Mouse (Mus musculus): ENCODE measurements around the gene Hist1h2bg. TPM values are rescaled to one million over a fixed set of nuclear protein-coding genes. Genes with fewer than 3 reads are reported as not detected.

The Hist1h2bg gene
- polyA plus RNA-seq, 1 experiment from 2014 or later, result 10.0 TPM

- 44% methylated on average over 2 of the region's 2 CpGs for WGBS (ENCODE audit: insufficient replicate concordance)
- no peak overlapping the region for H3K4me2 ChIP-seq
- 0 out of 2 replicates have a peak overlapping the region, but pooled peaks have one; percentile 94 for H3K27ac ChIP-seq (replicated peaks)
Measured at GRCm38 (mm10) chr13:23610393-23610792, 39.2 kb downstream of the Hist1h2bg start.

GRCm38 (mm10) chr13:23611638-23612037 is 40.4 kb downstream of the Hist1h2bg start:
- peaks cover 24% of the 10 kb centered on the region for H3K4me1 ChIP-seq (replicated peaks)
- no peak overlapping the region for H3K4me3 ChIP-seq (replicated peaks)
- H3K9me3 ChIP-seq (replicated peaks), result no peaks in the 10 kb centered on the region
- ATAC-seq (ENCODE audit: insufficient read depth), result no peak
- H3K9ac ChIP-seq, result no peak overlapping the region
- peaks cover 11% of the 10 kb centered on the region for H3K36me3 ChIP-seq (replicated peaks)
- no peaks in the 10 kb centered on the region for H3K27me3 ChIP-seq
- WGBS (ENCODE audit: insufficient replicate concordance), result 88% methylated on average over 3 of the region's 3 CpGs
- H3K27ac ChIP-seq (replicated peaks), result no peak overlapping the region
- no peak overlapping the region for H3K4me2 ChIP-seq

More at GRCm38 (mm10) chr13:23610393-23610792, 39.2 kb downstream of the Hist1h2bg start:
- H3K27me3 ChIP-seq, result no peaks in the 10 kb centered on the region
- peaks cover 25% of the 10 kb centered on the region for H3K4me1 ChIP-seq (replicated peaks)
- peaks cover 11% of the 10 kb centered on the region for H3K36me3 ChIP-seq (replicated peaks)
- no peak overlapping the region for H3K4me3 ChIP-seq (replicated peaks)
- H3K9me3 ChIP-seq (replicated peaks), result no peaks in the 10 kb centered on the region
- ATAC-seq (ENCODE audit: insufficient read depth), result no peak
- no peak overlapping the region for H3K9ac ChIP-seq

- Histone ChIP-seq H3K4me2 (peak overlapping the region; percentile 79), H3K27me3 (peaks cover 7% of the 10 kb centered on the region), H3K4me3 (replicated peaks) (peak overlapping the region; percentile 64), H3K9ac (peak overlapping the region; percentile 87), H3K36me3 (replicated peaks) (no peaks in the 10 kb centered on the region), H3K9me3 (replicated peaks) (no peaks in the 10 kb centered on the region), H3K27ac (replicated peaks) (peak overlapping the region; percentile 98), H3K4me1 (replicated peaks) (peaks cover 11% of the 10 kb centered on the region)
- WGBS (ENCODE audit: insufficient replicate concordance), result 20% methylated on average over 12 of the region's 12 CpGs
- ATAC-seq (ENCODE audit: insufficient read depth), result no peak
Measured at GRCm38 (mm10) chr13:23620056-23620732, 49.0 kb downstream of the Hist1h2bg start.

- Histone ChIP-seq H3K4me3 (replicated peaks) (peak within 1 kb of the TSS; percentile 64), H3K27ac (replicated peaks) (peak within 1 kb of the TSS; percentile 98), H3K27me3 (peaks cover 12% of the 10 kb centered on the region), H3K36me3 (replicated peaks) (no peaks in the 10 kb centered on the region), H3K9me3 (replicated peaks) (no peaks in the 10 kb centered on the region), H3K9ac (peak within 1 kb of the TSS; percentile 87), H3K4me1 (replicated peaks) (peaks cover 11% of the 10 kb centered on the region), H3K4me2 (peak within 1 kb of the TSS; percentile 79)
- under 1% methylated on average over 27 of the region's 27 CpGs for WGBS (ENCODE audit: insufficient replicate concordance)
- peak; percentile 68 for ATAC-seq (ENCODE audit: insufficient read depth)
Measured at GRCm38 (mm10) chr13:23620733-23621531, 49.7 kb downstream of the Hist1h2bg start, which contains the start of gene Hist1h2be. Gene Hist1h2be, minus strand, starts transcription at chr13:23621124.

Small RNAs within 50 kb of the gene (microRNA-seq; reads per million reads assigned to microRNA genes)
- not detected for gene Gm44297
- gene Gm44359, result not detected
- not detected for gene Gm44394

Other genes starting within 250 kb of the Hist1h2bg start
- gene Zfp322a, start 202.2 kb upstream of the Hist1h2bg start, polyA plus RNA-seq (2015; fragmentation: Nextera tagmentation; extraction: Ambion mirVana), result 11.2 and 12.6 TPM in 2 replicates
- 5.1 and 5.2 TPM in 2 replicates for gene Abt1, start 147.5 kb upstream of the Hist1h2bg start, polyA plus RNA-seq (2015; fragmentation: Nextera tagmentation; extraction: Ambion mirVana)
- 1.6 and 2.1 TPM in 2 replicates for gene Btn1a1, start 105.5 kb upstream of the Hist1h2bg start, polyA plus RNA-seq (2015; fragmentation: Nextera tagmentation; extraction: Ambion mirVana)
- not detected in 2 replicates for gene Btn2a2, start 82.5 kb upstream of the Hist1h2bg start, polyA plus RNA-seq (2015; fragmentation: Nextera tagmentation; extraction: Ambion mirVana)
- 4.6 and 7.0 TPM in 2 replicates for gene Hist1h4h, start 40.3 kb upstream of the Hist1h2bg start, polyA plus RNA-seq (2015; fragmentation: Nextera tagmentation; extraction: Ambion mirVana)
- 8.3 and 9.7 TPM in 2 replicates for gene Hist1h2af, start 37.5 kb upstream of the Hist1h2bg start, polyA plus RNA-seq (2015; fragmentation: Nextera tagmentation; extraction: Ambion mirVana)
- 9.4 and 11.7 TPM in 2 replicates for gene Hist1h3g, start 36.0 kb upstream of the Hist1h2bg start, polyA plus RNA-seq (2015; fragmentation: Nextera tagmentation; extraction: Ambion mirVana)
- 1.5 and 1.6 TPM in 2 replicates for gene Hist1h2bh, start 28.0 kb upstream of the Hist1h2bg start, polyA plus RNA-seq (2015; fragmentation: Nextera tagmentation; extraction: Ambion mirVana)
- 0.99 and 1.4 TPM in 2 replicates for gene Hist1h3f, start 27.3 kb upstream of the Hist1h2bg start, polyA plus RNA-seq (2015; fragmentation: Nextera tagmentation; extraction: Ambion mirVana)
- gene Hist1h4f, start 19.7 kb upstream of the Hist1h2bg start, polyA plus RNA-seq (2015; fragmentation: Nextera tagmentation; extraction: Ambion mirVana), result 1.4 and 2.5 TPM in 2 replicates
- gene Hist1h1d, start 18.1 kb upstream of the Hist1h2bg start, polyA plus RNA-seq (2015; fragmentation: Nextera tagmentation; extraction: Ambion mirVana), result 1.1 TPM in 2 replicates
- 2.7 and 4.4 TPM in 2 replicates for gene Hist1h3e, start 9.0 kb upstream of the Hist1h2bg start, polyA plus RNA-seq (2015; fragmentation: Nextera tagmentation; extraction: Ambion mirVana)
- 75.0 and 100 TPM in 2 replicates for gene Hist1h2ae, start 176 bp upstream of the Hist1h2bg start, polyA plus RNA-seq (2015; fragmentation: Nextera tagmentation; extraction: Ambion mirVana)
- gene Hist1h2bf, start 2.8 kb downstream of the Hist1h2bg start, polyA plus RNA-seq (2015; fragmentation: Nextera tagmentation; extraction: Ambion mirVana), result 4.0 and 6.7 TPM in 2 replicates
- 3.6 and 4.1 TPM in 2 replicates for gene Hist1h2ad, start 3.0 kb downstream of the Hist1h2bg start, polyA plus RNA-seq (2015; fragmentation: Nextera tagmentation; extraction: Ambion mirVana)
- gene Hist1h3d, start 4.4 kb downstream of the Hist1h2bg start, polyA plus RNA-seq (2015; fragmentation: Nextera tagmentation; extraction: Ambion mirVana), result 6.0 and 7.4 TPM in 2 replicates
- 125 and 146 TPM in 2 replicates for gene Hist1h4d, start 10.2 kb downstream of the Hist1h2bg start, polyA plus RNA-seq (2015; fragmentation: Nextera tagmentation; extraction: Ambion mirVana)
- 1.8 and 1.9 TPM in 2 replicates for gene Hist1h2be, start 49.7 kb downstream of the Hist1h2bg start, polyA plus RNA-seq (2015; fragmentation: Nextera tagmentation; extraction: Ambion mirVana)
- gene Hist1h1e, start 51.2 kb downstream of the Hist1h2bg start, polyA plus RNA-seq (2015; fragmentation: Nextera tagmentation; extraction: Ambion mirVana), result 24.7 and 26.6 TPM in 2 replicates
- 1.2 and 1.4 TPM in 2 replicates for gene Hist1h2ac, start 112.6 kb downstream of the Hist1h2bg start, polyA plus RNA-seq (2015; fragmentation: Nextera tagmentation; extraction: Ambion mirVana)
- 136 and 151 TPM in 2 replicates for gene Hist1h2bc, start 112.8 kb downstream of the Hist1h2bg start, polyA plus RNA-seq (2015; fragmentation: Nextera tagmentation; extraction: Ambion mirVana)
- gene Hist1h1t, start 124.4 kb downstream of the Hist1h2bg start, polyA plus RNA-seq (2015; fragmentation: Nextera tagmentation; extraction: Ambion mirVana), result 0.17 TPM in 1 of 2 replicates, not detected in the other
- 7.3 and 8.8 TPM in 2 replicates for gene Hist1h4c, start 127.1 kb downstream of the Hist1h2bg start, polyA plus RNA-seq (2015; fragmentation: Nextera tagmentation; extraction: Ambion mirVana)
- 13.6 and 16.4 TPM in 2 replicates for gene Hfe, start 139.5 kb downstream of the Hist1h2bg start, polyA plus RNA-seq (2015; fragmentation: Nextera tagmentation; extraction: Ambion mirVana)
- 81.0 and 85.5 TPM in 2 replicates for gene Hist1h1c, start 167.4 kb downstream of the Hist1h2bg start, polyA plus RNA-seq (2015; fragmentation: Nextera tagmentation; extraction: Ambion mirVana)
- gene Hist1h3c, start 174.2 kb downstream of the Hist1h2bg start, polyA plus RNA-seq (2015; fragmentation: Nextera tagmentation; extraction: Ambion mirVana), result 6.4 and 7.3 TPM in 2 replicates
- 5.6 and 5.7 TPM in 2 replicates for gene Hist1h2bb, start 175.3 kb downstream of the Hist1h2bg start, polyA plus RNA-seq (2015; fragmentation: Nextera tagmentation; extraction: Ambion mirVana)
- gene Hist1h2ab, start 179.7 kb downstream of the Hist1h2bg start, polyA plus RNA-seq (2015; fragmentation: Nextera tagmentation; extraction: Ambion mirVana), result 60.0 and 64.5 TPM in 2 replicates
- 13.6 and 15.4 TPM in 2 replicates for gene Hist1h3b, start 180.9 kb downstream of the Hist1h2bg start, polyA plus RNA-seq (2015; fragmentation: Nextera tagmentation; extraction: Ambion mirVana)
- 2.7 and 4.1 TPM in 2 replicates for gene Hist1h4b, start 185.6 kb downstream of the Hist1h2bg start, polyA plus RNA-seq (2015; fragmentation: Nextera tagmentation; extraction: Ambion mirVana)
- gene Hist1h4a, start 189.8 kb downstream of the Hist1h2bg start, polyA plus RNA-seq (2015; fragmentation: Nextera tagmentation; extraction: Ambion mirVana), result 0.40 TPM in 1 of 2 replicates, not detected in the other
- 6.4 and 7.6 TPM in 2 replicates for gene Hist1h3a, start 191.0 kb downstream of the Hist1h2bg start, polyA plus RNA-seq (2015; fragmentation: Nextera tagmentation; extraction: Ambion mirVana)
- gene Hist1h1a, start 192.3 kb downstream of the Hist1h2bg start, polyA plus RNA-seq (2015; fragmentation: Nextera tagmentation; extraction: Ambion mirVana), result 3.5 and 4.3 TPM in 2 replicates
- gene Trim38, start 198.5 kb downstream of the Hist1h2bg start, polyA plus RNA-seq (2015; fragmentation: Nextera tagmentation; extraction: Ambion mirVana), result not detected in 2 replicates
- 1.5 and 1.8 TPM in 2 replicates for gene Slc17a2, start 235.6 kb downstream of the Hist1h2bg start, polyA plus RNA-seq (2015; fragmentation: Nextera tagmentation; extraction: Ambion mirVana)

Data from liver, embryonic 15.5 days (tissue).